In genomic region chr12:108918753-108919152, GRCm38 (mm10) we compare ENCODE assay signal across 21 mouse cellular contexts. TPM values are rescaled to one million over a fixed set of nuclear protein-coding genes. Genes with fewer than 3 reads are reported as not detected.
DNase-seq lines count a peak whose midpoint lies in the region; ATAC-seq and TF ChIP-seq lines count a peak whose summit lies in the region.
"Had no signal": no experiment of that assay in that cellular context is flagged by ENCODE, and none has a peak within 500 bp of the region (broad histone marks: within the 10 kb centered on the region; RNA-seq: fewer than 3 reads in every experiment).

No protein-coding gene starts in this region.

- no peak for TF ChIP-seq CTCF in hindbrain, postnatal 0 days (IDR thresholded peaks at IDR 0.05; ENCODE audit: low read depth)
- no peak for TF ChIP-seq CTCF in bone marrow, adult 2 months (IDR thresholded peaks at IDR 0.05; ENCODE audit: control insufficient read depth, insufficient read depth, low read length)

- no peak overlapping the region for H3K4me2 ChIP-seq in hindbrain, postnatal 0 days (ENCODE audit: low read depth, low read length)
- H3K4me2 ChIP-seq: heart, embryonic 13.5 days; intestine, embryonic 15.5 days had no signal

- TF ChIP-seq POLR2A in bone marrow, adult 2 months (IDR thresholded peaks at IDR 0.05; ENCODE audit: borderline replicate concordance, control insufficient read depth, low read depth, low read length), result no peak

- no peak for ATAC-seq in hindbrain, postnatal 0 days
- 0 out of 2 replicates have a peak, but pooled peaks have one; percentile 27 for ATAC-seq in common myeloid progenitor, adult 5-6 weeks (replicated peaks; ENCODE audit: low read depth, poor library complexity, severe bottlenecking)
- ATAC-seq: activated CD4-positive, CD25-positive, alpha-beta regulatory T cell, adult 4 months; forebrain, postnatal 0 days; intestine, embryonic 15.5 days; Patski had no signal

- WGBS in hindbrain, embryonic 10.5 days, result 60% methylated on average over 4 of the region's 4 CpGs
- WGBS in hindbrain, postnatal 0 days, result 44% methylated on average over 4 of the region's 4 CpGs
- 15% methylated on average over 4 of the region's 4 CpGs for WGBS in bone marrow, adult 2 months
- WGBS in macrophage (ENCODE audit: missing documents), result 12% methylated on average over 4 of the region's 4 CpGs

- 0 out of 2 replicates have a peak, but pooled peaks cover 3% of the 10 kb centered on the region for H3K27me3 ChIP-seq in hindbrain, embryonic 10.5 days (ENCODE audit: insufficient read depth, poor library complexity, severe bottlenecking)
- no peaks in the 10 kb centered on the region for H3K27me3 ChIP-seq in hindbrain, postnatal 0 days (ENCODE audit: insufficient read depth, low read length)
- H3K27me3 ChIP-seq: CH12.LX; heart, embryonic 13.5 days; intestine, embryonic 15.5 days; Patski had no signal

- no peak for DNase-seq in hindbrain, embryonic 10.5 days (ENCODE audit: low spot score)
- DNase-seq in hindbrain, postnatal 0 days (ENCODE audit: low spot score), result no peak
- DNase-seq in heart, adult 18-20 months, result no peak
- DNase-seq in urinary bladder, adult 18-20 months (ENCODE audit: low spot score in 2 of 2), result no peak
- DNase-seq in layer of hippocampus, postnatal 25 days (ENCODE audit: extremely low spot score in 1 of 2, low spot score in 1 of 2), result no peak
- DNase-seq: adrenal gland, postnatal 14 days; cerebellum, adult 2 months; cerebellum, postnatal 10 days; forebrain, postnatal 0 days; gastrocnemius, postnatal 14 days; heart, postnatal 36 days; kidney, adult 18-20 months had no signal

- H3K79me2 ChIP-seq in macrophage (ENCODE audit: inconsistent target), result no peaks in the 10 kb centered on the region

- no peaks in the 10 kb centered on the region for H3K9me3 ChIP-seq in hindbrain, embryonic 10.5 days
- no peaks in the 10 kb centered on the region for H3K9me3 ChIP-seq in hindbrain, postnatal 0 days (ENCODE audit: low read length)
- H3K9me3 ChIP-seq: embryonic facial prominence, embryonic 10.5 days; heart, embryonic 13.5 days; intestine, embryonic 15.5 days had no signal

- H3K36me3 ChIP-seq in hindbrain, embryonic 10.5 days, result no peaks in the 10 kb centered on the region
- no peaks in the 10 kb centered on the region for H3K36me3 ChIP-seq in hindbrain, postnatal 0 days (ENCODE audit: insufficient read depth, low read length)
- H3K36me3 ChIP-seq in macrophage (ENCODE audit: inconsistent target), result no peaks in the 10 kb centered on the region
- H3K36me3 ChIP-seq: embryonic facial prominence, embryonic 10.5 days; heart, embryonic 13.5 days; intestine, embryonic 15.5 days had no signal

- H3K27ac ChIP-seq in hindbrain, embryonic 10.5 days, result peak overlapping the region; percentile 51
- H3K27ac ChIP-seq in hindbrain, postnatal 0 days, result no peak overlapping the region
- peak overlapping the region; percentile 17; the same call in 1 of the 2 replicates for H3K27ac ChIP-seq in bone marrow, adult 2 months (ENCODE audit: control insufficient read depth, insufficient read depth, low read depth, low read length, poor library complexity)
- H3K27ac ChIP-seq in macrophage, result 0 out of 2 replicates have a peak overlapping the region, but pooled peaks have one; percentile 4
- H3K27ac ChIP-seq: heart, embryonic 13.5 days; intestine, embryonic 15.5 days had no signal

- H3K4me3 ChIP-seq in hindbrain, embryonic 10.5 days, result no peak overlapping the region
- no peak overlapping the region for H3K4me3 ChIP-seq in hindbrain, postnatal 0 days (ENCODE audit: low read length)
- H3K4me3 ChIP-seq in bone marrow, adult 2 months (replicated peaks; ENCODE audit: control insufficient read depth, low read depth, low read length), result no peak overlapping the region
- H3K4me3 ChIP-seq in macrophage (ENCODE audit: inconsistent target), result no peak overlapping the region
- H3K4me3 ChIP-seq: embryonic facial prominence, embryonic 10.5 days; heart, embryonic 13.5 days; intestine, embryonic 15.5 days had no signal

- peaks cover 55% of the 10 kb centered on the region for H3K4me1 ChIP-seq in hindbrain, embryonic 10.5 days (replicated peaks)
- H3K4me1 ChIP-seq in hindbrain, postnatal 0 days (ENCODE audit: insufficient read depth, low read length), result peaks cover 19% of the 10 kb centered on the region
- H3K4me1 ChIP-seq in bone marrow, adult 2 months (ENCODE audit: control insufficient read depth, insufficient read depth, low read length), result peaks cover 8% of the 10 kb centered on the region
- H3K4me1 ChIP-seq: heart, embryonic 13.5 days had no signal

- H3K9ac ChIP-seq in hindbrain, postnatal 0 days (replicated peaks; ENCODE audit: low read length), result no peak overlapping the region
- H3K9ac ChIP-seq: forebrain, postnatal 0 days; heart, embryonic 13.5 days; intestine, embryonic 15.5 days had no signal

RNA-seq across cellular contexts. Expression of gene Wars, which starts 24.8 kb away (rescaled TPM):
- polyA plus RNA-seq in hindbrain, embryonic 10.5 days (2016; fragmentation: Nextera tagmentation; extraction: Ambion mirVana), result 142 and 143 TPM in 2 replicates
- 114 and 123 TPM in 2 replicates for total RNA-seq in hindbrain, postnatal 0 days (2014; rRNA removed)
- 92.4 and 95.4 TPM in 2 replicates for polyA plus RNA-seq in hindbrain, postnatal 0 days (2015; fragmentation: Nextera tagmentation; extraction: Ambion mirVana)
- 7.9 and 14.6 TPM in 2 replicates for polyA plus RNA-seq in bone marrow, adult 2 months (2011; ENCODE audit: insufficient read depth, insufficient read length, low replicate concordance, missing spikeins)
- 40.2 and 48.6 TPM in 2 replicates for total RNA-seq in common myeloid progenitor, adult 5-6 weeks (2017)
- total RNA-seq in macrophage (2018; cell fraction: chromatin; rRNA removed), result 10 to 100 TPM in 23 of 26 experiments, 1 to 10 TPM in 3; 6.3 to 91.9 (median 33.7) TPM
- 10 to 100 TPM; 27.4 to 85.2 (median 48.9) TPM for total RNA-seq in macrophage (2018; cell fraction: cytosol; rRNA removed)
- total RNA-seq in macrophage (2018; cell fraction: nucleus; rRNA removed), result 10 to 100 TPM; 12.0 to 65.6 (median 43.3) TPM
- polyA plus RNA-seq in macrophage (2018), result 29.2 to 47.1 TPM (median 38.9 TPM) in 3 replicates
- 10 to 100 TPM; 29.1 to 41.2 TPM for total RNA-seq in heart, adult 18-20 months (2021)
- total RNA-seq in layer of hippocampus, postnatal 25 days (2021), result 10 to 100 TPM; 83.6 to 86.7 TPM

RNA-seq across cellular contexts. Expression of gene Wdr25, which starts 25.3 kb away (rescaled TPM):
- polyA plus RNA-seq in hindbrain, embryonic 10.5 days (2016; fragmentation: Nextera tagmentation; extraction: Ambion mirVana), result 9.0 and 10.4 TPM in 2 replicates
- 5.8 and 7.4 TPM in 2 replicates for total RNA-seq in hindbrain, postnatal 0 days (2014; rRNA removed)
- polyA plus RNA-seq in hindbrain, postnatal 0 days (2015; fragmentation: Nextera tagmentation; extraction: Ambion mirVana), result 4.7 and 5.4 TPM in 2 replicates
- 3.5 and 3.7 TPM in 2 replicates for polyA plus RNA-seq in bone marrow, adult 2 months (2011; ENCODE audit: insufficient read depth, insufficient read length, low replicate concordance, missing spikeins)
- total RNA-seq in common myeloid progenitor, adult 5-6 weeks (2017), result 0.82 and 13.5 TPM in 2 replicates
- 10 to 100 TPM in 23 of 26 experiments, 1 to 10 TPM in 3; 4.2 to 51.4 (median 26.1) TPM for total RNA-seq in macrophage (2018; cell fraction: chromatin; rRNA removed)
- 1 to 10 TPM; 2.9 to 8.8 (median 5.3) TPM for total RNA-seq in macrophage (2018; cell fraction: cytosol; rRNA removed)
- total RNA-seq in macrophage (2018; cell fraction: nucleus; rRNA removed), result 10 to 100 TPM in 18 of 26 experiments, 1 to 10 TPM in 8; 3.6 to 27.9 (median 13.6) TPM
- polyA plus RNA-seq in macrophage (2018), result 5.4 to 11.7 TPM (median 7.6 TPM) in 3 replicates
- 1 to 10 TPM; 4.7 to 5.7 TPM for total RNA-seq in heart, adult 18-20 months (2021)
- 10 to 100 TPM; 11.6 to 12.0 TPM for total RNA-seq in layer of hippocampus, postnatal 25 days (2021)
